Mouse (Mus musculus): Measurements from ENCODE around the gene Pip5k1b. TPM values are rescaled to one million over a fixed set of nuclear protein-coding genes. Genes with fewer than 3 reads are reported as not detected.

The Pip5k1b gene
- polyA plus RNA-seq, 1 experiment from 2014 or later = 2.6 TPM

- Histone ChIP-seq H3K4me3 (replicated peaks; ENCODE audit: low read depth, low read length) (no peak overlapping the region), H3K9me3 (replicated peaks; ENCODE audit: low read length) (no peaks in the 10 kb centered on the region), H3K27me3 (ENCODE audit: insufficient read depth, low read length) (no peaks in the 10 kb centered on the region), H3K36me3 (ENCODE audit: insufficient read depth, low read length) (no peaks in the 10 kb centered on the region), H3K27ac (no peak overlapping the region), H3K4me2 (ENCODE audit: low read length) (no peak overlapping the region), H3K9ac (ENCODE audit: low read depth, low read length) (no peak overlapping the region), H3K4me1 (replicated peaks; ENCODE audit: insufficient read depth, low read length) (no peaks in the 10 kb centered on the region)
- 71% methylated on average over 2 of the region's 2 CpGs for WGBS
- no peak for TF ChIP-seq CTCF (IDR thresholded peaks at IDR 0.05; ENCODE audit: low read depth)
- DNase-seq (ENCODE audit: low spot score) (no peak), ATAC-seq (replicated peaks; ENCODE audit: low FRiP score, low read depth) (no peak)
These were observed 101.2 kb downstream of the Pip5k1b start for GRCm38 (mm10) chr19:24454451-24454850.

- no peaks in the 10 kb centered on the region for H3K27me3 ChIP-seq (ENCODE audit: insufficient read depth, low read length)
- DNase-seq (ENCODE audit: low spot score) = no peak
- H3K4me1 ChIP-seq (replicated peaks; ENCODE audit: insufficient read depth, low read length) = no peaks in the 10 kb centered on the region
- H3K27ac ChIP-seq = no peak overlapping the region
- H3K9ac ChIP-seq (ENCODE audit: low read depth, low read length) = no peak overlapping the region
- no peak for ATAC-seq (replicated peaks; ENCODE audit: low FRiP score, low read depth)
- no peaks in the 10 kb centered on the region for H3K9me3 ChIP-seq (replicated peaks; ENCODE audit: low read length)
- H3K4me3 ChIP-seq (replicated peaks; ENCODE audit: low read depth, low read length) = no peak overlapping the region
- TF ChIP-seq CTCF (IDR thresholded peaks at IDR 0.05; ENCODE audit: low read depth) = no peak
- no peak overlapping the region for H3K4me2 ChIP-seq (ENCODE audit: low read length)
- H3K36me3 ChIP-seq (ENCODE audit: insufficient read depth, low read length) = no peaks in the 10 kb centered on the region
- 78% methylated on average over 13 of the region's 13 CpGs for WGBS
These were observed 102.3 kb downstream of the Pip5k1b start for GRCm38 (mm10) chr19:24453379-24453778.

GRCm38 (mm10) chr19:24452441-24452898 lies 103.2 kb downstream of the Pip5k1b start:
- Histone ChIP-seq H3K4me3 (replicated peaks; ENCODE audit: low read depth, low read length) (no peak overlapping the region), H3K9me3 (replicated peaks; ENCODE audit: low read length) (no peaks in the 10 kb centered on the region), H3K9ac (ENCODE audit: low read depth, low read length) (no peak overlapping the region), H3K27me3 (ENCODE audit: insufficient read depth, low read length) (no peaks in the 10 kb centered on the region), H3K4me2 (ENCODE audit: low read length) (no peak overlapping the region), H3K36me3 (ENCODE audit: insufficient read depth, low read length) (no peaks in the 10 kb centered on the region), H3K4me1 (replicated peaks; ENCODE audit: insufficient read depth, low read length) (no peaks in the 10 kb centered on the region), H3K27ac (no peak overlapping the region)
- ATAC-seq (replicated peaks; ENCODE audit: low FRiP score, low read depth) (no peak), DNase-seq (ENCODE audit: low spot score) (peak; percentile 29)
- TF ChIP-seq CTCF (IDR thresholded peaks at IDR 0.05; ENCODE audit: low read depth) = no peak
- 25% methylated on average over 3 of the region's 3 CpGs for WGBS

- Histone ChIP-seq H3K27ac (no peak overlapping the region), H3K4me3 (replicated peaks; ENCODE audit: low read depth, low read length) (no peak overlapping the region), H3K9ac (ENCODE audit: low read depth, low read length) (no peak overlapping the region), H3K27me3 (ENCODE audit: insufficient read depth, low read length) (no peaks in the 10 kb centered on the region), H3K4me2 (ENCODE audit: low read length) (no peak overlapping the region), H3K9me3 (replicated peaks; ENCODE audit: low read length) (no peaks in the 10 kb centered on the region), H3K36me3 (ENCODE audit: insufficient read depth, low read length) (no peaks in the 10 kb centered on the region), H3K4me1 (replicated peaks; ENCODE audit: insufficient read depth, low read length) (no peaks in the 10 kb centered on the region)
- no peak for TF ChIP-seq CTCF (IDR thresholded peaks at IDR 0.05; ENCODE audit: low read depth)
- DNase-seq (ENCODE audit: low spot score) (no peak), ATAC-seq (replicated peaks; ENCODE audit: low FRiP score, low read depth) (no peak)
- WGBS = 87% methylated on average over 3 of the region's 3 CpGs
These were observed 104.0 kb downstream of the Pip5k1b start for GRCm38 (mm10) chr19:24451626-24452025.

GRCm38 (mm10) chr19:24450740-24451139 lies 104.9 kb downstream of the Pip5k1b start:
- H3K4me2 ChIP-seq (ENCODE audit: low read length) = no peak overlapping the region
- H3K4me3 ChIP-seq (replicated peaks; ENCODE audit: low read depth, low read length) = no peak overlapping the region
- H3K27me3 ChIP-seq (ENCODE audit: insufficient read depth, low read length) = no peaks in the 10 kb centered on the region
- TF ChIP-seq CTCF (IDR thresholded peaks at IDR 0.05; ENCODE audit: low read depth) = no peak
- no peaks in the 10 kb centered on the region for H3K36me3 ChIP-seq (ENCODE audit: insufficient read depth, low read length)
- no peak overlapping the region for H3K27ac ChIP-seq
- WGBS = 90% methylated on average over 8 of the region's 8 CpGs
- H3K4me1 ChIP-seq (replicated peaks; ENCODE audit: insufficient read depth, low read length) = no peaks in the 10 kb centered on the region
- no peak overlapping the region for H3K9ac ChIP-seq (ENCODE audit: low read depth, low read length)
- H3K9me3 ChIP-seq (replicated peaks; ENCODE audit: low read length) = no peaks in the 10 kb centered on the region
- no peak for DNase-seq (ENCODE audit: low spot score)
- no peak for ATAC-seq (replicated peaks; ENCODE audit: low FRiP score, low read depth)

GRCm38 (mm10) chr19:24444322-24444721 lies 111.3 kb downstream of the Pip5k1b start:
- Histone ChIP-seq H3K36me3 (ENCODE audit: insufficient read depth, low read length) (no peaks in the 10 kb centered on the region), H3K27me3 (ENCODE audit: insufficient read depth, low read length) (no peaks in the 10 kb centered on the region), H3K9ac (ENCODE audit: low read depth, low read length) (no peak overlapping the region), H3K9me3 (replicated peaks; ENCODE audit: low read length) (no peaks in the 10 kb centered on the region; the same call in 1 of the 2 replicates), H3K4me3 (replicated peaks; ENCODE audit: low read depth, low read length) (no peak overlapping the region), H3K27ac (no peak overlapping the region), H3K4me2 (ENCODE audit: low read length) (no peak overlapping the region), H3K4me1 (replicated peaks; ENCODE audit: insufficient read depth, low read length) (no peaks in the 10 kb centered on the region)
- WGBS = 90% methylated on average over 3 of the region's 3 CpGs
- DNase-seq (ENCODE audit: low spot score) (no peak), ATAC-seq (replicated peaks; ENCODE audit: low FRiP score, low read depth) (no peak)
- TF ChIP-seq CTCF (IDR thresholded peaks at IDR 0.05; ENCODE audit: low read depth) = no peak

GRCm38 (mm10) chr19:24439715-24440114 lies 116.0 kb downstream of the Pip5k1b start:
- no peak for TF ChIP-seq CTCF (IDR thresholded peaks at IDR 0.05; ENCODE audit: low read depth)
- no peaks in the 10 kb centered on the region for H3K27me3 ChIP-seq (ENCODE audit: insufficient read depth, low read length)
- DNase-seq (ENCODE audit: low spot score) = no peak
- H3K4me3 ChIP-seq (replicated peaks; ENCODE audit: low read depth, low read length) = no peak overlapping the region
- no peak overlapping the region for H3K4me2 ChIP-seq (ENCODE audit: low read length)
- ATAC-seq (replicated peaks; ENCODE audit: low FRiP score, low read depth) = no peak
- H3K27ac ChIP-seq = no peak overlapping the region
- H3K4me1 ChIP-seq (replicated peaks; ENCODE audit: insufficient read depth, low read length) = no peaks in the 10 kb centered on the region
- no peak overlapping the region for H3K9ac ChIP-seq (ENCODE audit: low read depth, low read length)
- 83% methylated on average over 4 of the region's 4 CpGs for WGBS
- no peaks in the 10 kb centered on the region; the same call in 1 of the 2 replicates for H3K9me3 ChIP-seq (replicated peaks; ENCODE audit: low read length)
- no peaks in the 10 kb centered on the region for H3K36me3 ChIP-seq (ENCODE audit: insufficient read depth, low read length)

Data from kidney, postnatal 0 days (tissue).